Mouse (Mus musculus): ENCODE data around the gene Cdk10.
A peak's percentile ranks its signal among the peaks of the same experiment; 100 is the strongest.
"Not testable (repeated sequence)": the region's sequence is repeated elsewhere in the genome, so short reads cannot be mapped to it uniquely, and the experiment has no call there.

The Cdk10 gene

DNA sequence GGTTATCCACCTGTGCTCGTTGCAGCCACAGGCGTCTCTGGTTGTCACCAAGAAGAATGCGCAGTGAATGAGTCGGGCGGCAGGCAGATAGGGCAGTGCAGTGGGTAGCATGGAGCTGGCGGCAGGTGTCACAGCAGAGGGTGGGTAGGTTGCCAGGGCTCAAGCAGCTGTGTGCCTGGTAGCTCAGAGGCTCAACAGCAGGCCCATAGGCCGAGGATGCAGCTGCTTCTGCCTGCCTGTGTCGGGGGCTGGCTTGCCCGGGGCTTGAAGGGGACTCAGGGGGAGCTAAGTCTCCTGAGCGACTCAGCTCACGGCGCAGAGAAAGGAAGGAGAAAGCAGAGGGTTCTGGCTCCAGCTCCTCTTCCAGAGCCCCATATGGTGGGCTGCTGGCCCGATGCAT, 8.7 kb downstream of the Cdk10 start:
- DNase-seq (ENCODE audit: low read depth, low spot score), result no peak

DNA sequence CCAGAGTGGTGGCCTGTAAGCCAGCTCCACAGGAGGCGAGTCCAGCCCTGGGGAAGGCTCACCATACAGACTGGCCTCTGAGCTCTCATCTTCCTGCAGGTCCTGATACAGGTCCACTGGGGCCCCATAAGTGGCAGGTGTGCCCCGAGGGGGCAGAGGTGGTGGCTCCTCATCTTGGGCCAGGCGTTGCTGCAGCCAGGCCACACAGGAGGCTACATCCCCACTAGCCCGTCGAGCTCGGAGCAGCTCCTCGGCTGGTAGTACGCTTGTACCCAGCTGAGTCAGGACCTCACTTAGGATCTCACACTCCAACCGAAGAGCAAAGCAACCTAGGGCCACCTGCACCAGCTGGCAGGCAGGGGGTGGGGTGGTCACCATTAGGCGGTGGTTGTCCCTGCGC, 9.1 kb downstream of the Cdk10 start:
- no peak for DNase-seq (ENCODE audit: low read depth, low spot score)

DNA sequence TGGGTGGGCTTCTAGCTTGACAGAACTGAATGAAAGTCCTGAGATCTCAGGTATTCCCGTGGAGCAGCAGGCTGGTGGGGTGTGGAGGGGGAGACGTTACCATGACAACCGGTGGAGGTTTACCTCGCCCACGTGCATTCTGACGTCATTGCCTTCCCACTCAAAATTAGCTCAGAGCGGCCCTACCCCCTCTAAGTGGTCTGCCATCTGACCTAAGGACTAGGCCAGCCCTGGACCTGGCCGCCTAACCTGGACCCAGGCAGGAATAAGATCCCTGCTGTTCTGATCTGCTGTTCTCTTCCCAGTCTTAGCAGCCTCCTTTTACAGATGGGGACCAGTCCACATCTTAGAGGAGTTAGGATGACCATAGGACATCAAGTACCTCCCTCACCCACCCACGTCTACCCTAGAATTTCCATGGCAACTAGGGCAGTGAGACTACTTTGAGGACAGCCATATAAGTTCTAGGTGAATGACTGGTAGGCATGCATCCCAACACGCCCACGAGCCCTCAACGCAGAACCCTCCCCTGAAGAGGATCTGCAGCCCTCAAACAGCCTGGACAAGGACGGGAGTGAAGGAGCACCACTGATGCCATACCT, 10.4 kb downstream of the Cdk10 start:
- peak; percentile 56 for DNase-seq (ENCODE audit: low read depth, low spot score)

DNA sequence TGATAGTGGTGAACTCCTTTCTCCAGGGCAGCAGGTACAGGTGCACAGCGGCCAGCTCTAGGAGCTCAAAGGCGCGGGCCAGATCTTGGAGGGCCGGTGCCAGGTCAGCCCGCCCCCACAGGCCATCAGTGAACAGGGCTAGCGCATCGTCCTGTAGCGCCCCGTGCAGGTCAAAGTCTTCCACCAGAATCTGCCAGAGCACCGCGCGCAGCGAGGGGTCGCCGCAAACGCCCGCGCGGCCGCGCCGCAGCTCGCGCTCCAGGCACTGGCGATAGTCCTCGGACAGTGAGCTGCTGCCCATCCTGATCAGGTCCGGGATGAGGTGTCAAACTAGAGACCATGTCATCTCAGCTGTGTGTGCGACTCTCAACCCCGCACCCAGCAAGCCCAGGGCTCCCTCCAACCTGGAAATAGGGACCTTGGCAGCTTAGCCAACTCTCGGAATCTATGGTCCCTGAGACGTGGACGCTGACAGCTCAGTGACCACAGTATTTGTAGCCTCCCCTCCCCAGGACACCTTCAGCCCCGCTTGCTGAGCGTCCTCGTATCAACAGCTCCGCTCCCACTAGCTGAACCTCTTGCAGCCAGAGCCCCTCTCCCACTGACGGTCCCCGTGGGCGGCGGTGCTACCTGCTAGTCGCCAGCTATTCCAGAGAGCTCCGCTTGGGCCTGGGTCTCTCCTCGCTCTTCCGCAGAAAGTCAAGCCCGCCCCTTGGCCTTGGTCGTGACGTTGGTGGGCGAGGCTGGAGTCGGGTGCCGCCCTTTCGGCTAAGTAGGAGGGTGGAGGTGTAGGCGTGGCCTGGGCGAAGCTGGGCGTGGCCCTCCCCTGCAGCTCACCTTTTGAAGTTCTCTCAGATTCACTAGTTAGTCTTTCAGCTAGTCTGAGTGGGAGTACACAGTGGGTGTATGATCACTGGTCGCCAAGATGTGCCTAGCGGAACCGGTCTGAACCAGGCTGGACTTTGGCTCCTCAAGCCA, 11.2 kb downstream of the Cdk10 start, which contains the start of gene Spata2l:
Gene Spata2l, minus strand, starts transcription at position 714 of the 978 bp plus-strand sequence.
- peak; percentile 94 for DNase-seq (ENCODE audit: low read depth, low spot score)

DNA sequence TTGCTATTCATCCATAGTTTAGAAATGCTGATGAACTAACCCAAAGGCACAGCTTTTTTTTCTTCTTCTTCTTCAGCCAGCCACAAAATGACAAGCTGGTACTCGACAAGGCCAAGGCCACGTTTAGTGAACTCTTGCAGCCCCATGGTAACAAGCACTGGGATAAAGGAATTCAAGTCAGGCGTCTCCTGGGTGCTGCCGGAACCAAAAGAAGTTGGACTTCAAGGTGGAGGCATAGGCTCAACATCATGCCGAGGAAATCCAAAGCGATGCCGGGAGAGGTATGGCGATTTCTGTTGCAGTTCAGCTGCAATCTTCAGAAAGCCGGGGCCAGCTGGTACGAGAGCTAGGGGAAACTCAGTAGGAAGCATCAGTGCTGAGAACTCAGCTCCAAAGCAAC, 14.8 kb downstream of the Cdk10 start:
- DNase-seq (ENCODE audit: low read depth, low spot score), result no peak

DNA sequence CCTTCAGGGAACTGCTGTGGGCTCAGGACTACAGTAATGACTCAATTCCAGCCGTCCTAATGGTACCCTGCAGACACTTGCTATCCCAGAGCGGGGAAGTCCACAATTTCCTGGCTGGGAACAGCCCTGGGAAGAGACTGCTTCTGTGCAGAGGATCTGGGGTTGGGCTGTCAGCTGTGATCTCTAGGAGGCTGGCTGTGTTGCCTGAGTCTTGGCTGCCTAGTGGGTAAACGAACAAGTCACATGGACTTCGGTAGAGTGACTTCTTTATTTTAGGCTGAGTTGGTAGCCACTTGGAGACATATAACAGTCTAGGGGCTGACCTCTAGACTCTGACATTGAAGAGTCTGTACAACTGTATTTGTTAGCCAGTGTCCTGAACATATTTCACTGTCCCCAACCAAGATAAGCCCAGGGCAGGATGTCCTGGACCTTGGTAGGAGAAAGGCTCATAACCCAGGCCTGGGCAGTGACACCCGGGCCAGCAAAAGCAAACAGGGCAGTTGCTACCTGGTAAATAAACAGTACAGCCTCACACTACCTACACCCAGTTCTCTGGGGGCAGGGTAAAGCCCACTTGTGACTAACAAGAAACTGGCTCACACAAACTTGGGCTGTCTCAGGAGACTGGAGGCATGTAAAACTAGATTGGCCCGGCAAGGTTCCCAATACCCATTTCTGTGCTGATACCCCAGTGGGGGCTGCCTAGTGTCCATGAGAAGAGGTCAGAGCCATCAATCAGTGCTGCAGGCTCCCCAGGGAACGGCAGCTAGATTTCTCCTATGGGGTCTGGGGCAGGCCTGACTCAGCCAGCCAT, 17.7 kb downstream of the Cdk10 start:
- DNase-seq (ENCODE audit: low read depth, low spot score), result no peak

DNA sequence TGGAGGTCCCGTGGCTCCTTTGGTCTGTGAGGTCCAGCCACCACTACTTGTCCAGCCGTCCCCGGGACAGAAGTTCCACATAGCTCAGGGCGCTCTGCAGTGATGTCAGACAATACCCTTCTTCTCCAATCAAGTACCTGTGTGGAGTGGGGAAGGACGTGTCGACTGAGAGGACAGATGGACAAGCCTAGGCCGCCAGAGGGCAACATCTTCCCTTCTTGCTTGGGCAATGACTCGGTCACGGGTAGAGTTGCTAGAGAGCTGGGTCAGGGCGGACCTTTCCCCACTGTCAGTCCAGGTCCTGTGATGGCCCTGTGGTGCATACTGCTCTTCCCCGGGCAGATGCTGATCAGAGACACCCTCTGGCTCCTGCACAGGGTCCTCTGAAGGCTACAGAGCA, 18.4 kb downstream of the Cdk10 start:
- DNase-seq (ENCODE audit: low read depth, low spot score), result no peak

DNA sequence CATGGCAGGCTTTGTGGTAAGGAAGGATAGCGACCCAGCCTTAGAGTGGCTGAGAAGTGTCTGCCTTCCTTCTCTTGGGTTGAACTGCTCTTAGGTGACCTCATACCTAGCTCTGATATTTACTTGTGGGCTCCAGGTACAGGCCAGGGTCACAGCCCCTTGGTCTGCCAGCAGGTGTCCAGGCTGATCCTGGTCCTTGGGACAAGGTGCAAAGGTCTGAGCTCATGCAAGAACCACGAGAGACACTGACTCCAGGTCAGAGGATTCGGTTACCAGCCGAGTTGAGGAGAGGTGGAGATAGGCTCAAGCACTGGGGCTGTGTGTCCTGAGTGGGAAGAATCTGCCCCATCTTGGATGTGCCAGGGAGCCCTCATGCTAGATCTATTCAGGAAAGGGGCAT, 19.7 kb downstream of the Cdk10 start:
- DNase-seq (ENCODE audit: low read depth, low spot score), result no peak

DNA sequence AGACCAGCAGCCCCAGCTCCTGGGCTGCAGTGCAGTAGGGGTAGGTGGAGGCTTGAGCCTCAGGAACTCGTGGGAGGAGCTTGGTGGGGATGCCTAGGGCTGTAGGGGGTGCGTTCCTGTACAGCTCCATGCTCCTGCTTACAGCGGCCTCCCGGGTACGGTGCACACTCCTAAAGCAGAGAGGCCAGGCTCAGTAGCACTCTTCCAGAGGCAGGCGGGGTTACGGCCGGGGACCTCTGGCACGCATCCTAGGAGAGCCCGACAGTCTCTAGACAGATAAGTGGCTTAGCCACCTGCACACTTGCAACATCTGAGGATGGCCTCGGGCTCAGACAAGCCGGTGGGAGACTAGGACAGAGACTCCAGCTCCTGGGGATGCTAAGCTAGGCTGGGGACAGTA, 20.9 kb downstream of the Cdk10 start:
- peak; percentile 37 for DNase-seq (ENCODE audit: low read depth, low spot score)

DNA sequence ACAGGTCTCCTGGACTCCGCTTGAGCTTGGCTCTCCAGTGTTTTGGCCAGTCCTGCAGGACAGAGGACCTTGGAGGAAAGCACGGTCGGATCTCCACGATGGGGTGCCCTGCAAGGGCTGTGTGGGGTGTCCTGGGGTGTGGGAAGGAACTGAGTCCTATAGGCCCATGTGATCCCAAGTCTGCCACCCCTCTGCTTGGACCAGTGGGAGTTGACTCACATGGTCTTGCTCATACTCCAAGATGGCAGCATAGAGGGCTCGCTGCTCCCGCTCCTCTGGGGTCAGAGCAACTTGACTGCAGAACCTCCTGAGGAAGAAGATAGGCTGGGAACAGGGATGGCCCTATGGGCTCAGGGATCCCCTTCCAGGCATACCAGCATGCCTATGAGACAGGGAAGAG, 23.1 kb downstream of the Cdk10 start:
- no peak for DNase-seq (ENCODE audit: low read depth, low spot score)

DNA sequence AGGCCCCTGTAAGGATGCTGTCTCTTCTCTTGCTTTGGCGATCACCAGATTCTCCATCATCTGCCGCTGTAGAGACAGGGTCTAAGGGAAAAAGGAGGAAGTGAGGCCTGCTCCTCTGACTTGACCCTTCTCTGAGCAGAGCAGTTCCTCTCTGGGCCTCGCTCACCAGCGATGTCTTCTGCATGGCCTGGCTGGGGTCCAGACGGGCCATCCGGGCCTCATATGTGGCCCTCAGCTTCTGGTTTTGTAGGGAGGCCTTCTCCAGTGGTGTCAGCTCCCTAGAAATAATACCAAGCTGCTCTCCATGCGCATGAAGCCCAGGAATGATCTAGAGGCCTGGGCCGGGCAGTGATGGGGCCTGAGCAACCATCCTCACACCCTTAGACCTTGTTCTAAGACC, 24.0 kb downstream of the Cdk10 start:
- DNase-seq (ENCODE audit: low read depth, low spot score), result no peak

DNA sequence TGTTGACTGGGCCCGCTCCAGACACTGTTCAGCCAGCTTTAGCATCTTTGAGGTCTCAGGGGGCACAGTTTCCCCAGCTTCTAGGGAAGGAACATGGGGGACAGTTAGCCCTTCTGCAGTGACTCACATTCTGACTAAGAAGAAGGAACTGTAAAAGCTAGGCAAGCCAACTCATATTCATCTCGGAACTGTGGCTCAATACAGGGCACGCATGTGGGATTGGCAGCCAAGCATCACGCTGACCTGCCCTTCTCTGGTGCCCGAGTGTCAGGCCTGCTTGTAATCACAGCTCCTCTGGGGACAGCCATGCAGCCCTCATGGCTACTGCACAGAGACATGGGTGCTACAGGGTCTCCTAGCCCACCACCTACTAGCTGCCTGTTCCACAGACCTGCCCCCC, 26.3 kb downstream of the Cdk10 start:
- DNase-seq (ENCODE audit: low read depth, low spot score), result no peak

DNA sequence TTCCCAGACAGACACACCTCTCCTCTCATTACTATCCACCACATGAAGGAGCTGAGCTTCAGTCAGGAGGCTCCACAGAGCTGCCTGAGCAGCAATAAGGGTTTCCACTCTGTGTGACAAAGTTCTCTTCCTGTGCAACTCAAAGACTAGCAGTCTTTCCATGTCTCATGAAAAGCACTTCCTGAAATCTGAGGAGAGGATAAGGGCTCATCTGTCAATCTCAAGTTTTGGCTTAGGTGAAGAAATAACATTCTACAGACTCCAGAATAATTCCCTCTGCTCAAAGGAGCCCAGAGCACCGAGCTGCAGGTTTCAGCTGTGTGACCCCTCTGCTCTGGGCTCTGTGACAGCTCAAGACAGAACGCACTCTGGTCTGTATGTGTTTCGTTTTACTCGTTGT, 28.3 kb downstream of the Cdk10 start:
- no peak for DNase-seq (ENCODE audit: low read depth, low spot score)

DNA sequence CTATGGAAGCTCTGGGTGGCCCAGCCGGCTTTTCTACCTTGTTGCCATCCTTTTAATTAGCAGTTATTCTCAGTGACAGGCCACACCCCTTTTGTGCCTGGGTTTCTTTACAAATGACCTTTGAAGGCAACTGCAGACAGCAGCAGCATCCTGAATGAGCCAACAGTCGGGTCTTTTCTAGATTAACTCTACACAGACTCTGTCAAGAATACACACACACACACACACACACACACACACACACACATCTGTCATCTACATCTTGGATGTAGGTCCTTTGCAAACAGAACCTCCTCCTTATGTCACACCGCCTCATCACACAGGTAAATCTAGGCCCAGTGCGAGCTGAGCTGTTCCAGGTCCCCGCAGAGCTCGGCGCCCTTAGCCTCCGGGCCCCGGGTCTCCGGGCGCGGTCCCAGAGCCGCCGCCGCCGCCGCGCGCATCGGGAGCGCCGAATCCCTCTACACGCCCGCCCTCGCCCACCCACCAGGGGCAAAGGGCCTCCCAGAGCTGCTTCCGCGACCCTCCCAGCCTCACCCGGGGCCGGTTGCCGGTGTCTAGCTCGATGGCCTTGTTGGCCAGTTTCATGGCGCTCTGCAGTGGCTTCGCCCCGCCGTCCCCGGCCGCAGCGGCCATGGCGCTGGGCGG, 28.9 kb downstream of the Cdk10 start:
- DNase-seq (ENCODE audit: low read depth, low spot score), result peak; percentile 39

DNA sequence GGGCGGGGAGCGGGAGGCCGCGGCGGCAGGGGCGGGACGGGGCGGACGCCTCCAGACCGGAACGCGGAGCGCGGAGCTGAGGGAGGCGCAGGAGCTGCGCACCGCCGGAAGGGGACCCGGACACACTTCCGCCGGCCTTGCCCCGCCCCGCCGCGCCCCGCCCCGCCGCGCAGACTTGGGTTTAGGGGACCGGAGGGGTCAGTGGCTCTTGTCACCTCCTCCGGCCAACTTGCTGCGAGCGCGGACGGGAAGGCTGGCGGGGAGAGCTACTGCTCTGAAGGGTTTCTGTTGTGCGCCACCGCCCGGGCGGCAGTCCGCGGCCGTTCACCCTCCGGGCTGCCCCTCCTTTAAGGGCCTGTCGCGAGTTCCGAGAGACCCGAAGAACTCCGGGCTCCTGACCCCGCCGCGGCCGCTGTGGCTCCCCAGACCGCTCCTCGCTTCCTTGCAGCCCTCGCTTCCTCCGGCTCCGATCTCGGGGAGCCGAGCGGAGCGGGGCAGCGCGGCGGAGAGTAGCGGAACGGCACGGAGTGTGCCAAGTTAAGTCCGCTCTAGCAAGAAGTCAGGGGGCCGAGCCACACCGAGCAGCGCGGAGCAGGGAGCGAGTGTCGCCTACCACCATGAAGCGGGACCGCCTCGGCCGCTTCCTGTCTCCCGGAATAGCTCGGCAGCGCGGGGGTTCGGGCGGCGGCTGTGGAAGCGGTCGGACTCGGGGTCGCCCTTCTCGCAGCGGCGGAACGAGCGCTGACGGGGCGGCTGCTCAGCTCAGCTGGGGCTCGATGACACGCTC, 29.6 kb downstream of the Cdk10 start, which contains the start of the genes Zfp276 and Vps9d1:
Gene Zfp276, plus strand, starts transcription at position 97 of the 787 bp plus-strand sequence.
Gene Vps9d1, minus strand, starts transcription at position 250 of the 787 bp plus-strand sequence.
- peak; percentile 81 for DNase-seq (ENCODE audit: low read depth, low spot score)

DNA sequence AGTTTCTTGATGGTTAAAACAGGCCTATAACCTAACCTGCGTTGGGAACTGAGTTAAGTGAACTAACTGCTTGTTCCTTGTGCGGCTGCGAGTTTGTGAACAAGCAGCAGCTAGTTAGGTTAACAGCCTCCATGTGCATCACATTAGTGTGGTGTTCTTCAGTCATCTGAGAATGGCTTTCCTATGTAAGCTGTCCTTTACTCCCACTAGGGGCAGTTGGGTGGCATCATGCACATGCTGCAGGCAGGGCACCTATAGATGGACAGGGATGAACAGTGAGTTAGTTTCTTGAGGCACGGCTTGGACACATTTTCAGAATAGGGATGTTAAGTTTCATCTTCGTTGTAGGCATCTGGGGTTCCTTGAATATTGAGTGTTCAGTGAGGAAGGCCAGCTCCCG, 30.5 kb downstream of the Cdk10 start:
- DNase-seq (ENCODE audit: low read depth, low spot score), result no peak

DNA sequence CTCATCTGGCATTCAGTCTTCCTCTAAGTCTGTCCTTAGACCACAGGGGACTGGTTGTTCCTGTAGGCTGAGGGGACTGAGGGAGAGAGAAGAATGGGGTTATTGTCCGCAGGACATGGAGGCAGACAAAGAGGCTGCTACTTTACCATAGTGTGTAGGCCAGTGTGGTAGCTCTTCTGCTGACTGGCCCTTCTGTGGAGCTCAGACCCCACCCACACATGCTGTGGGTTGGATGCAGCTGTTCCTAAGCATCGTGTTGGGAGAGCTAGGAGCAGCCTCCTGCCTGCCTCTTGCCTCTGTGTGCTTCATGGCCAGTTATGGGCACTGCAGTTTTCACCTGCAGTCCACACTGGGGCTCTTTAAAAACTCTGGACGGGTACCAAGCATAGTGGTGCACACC, 32.5 kb downstream of the Cdk10 start:
- DNase-seq (ENCODE audit: low read depth, low spot score), result no peak

DNA sequence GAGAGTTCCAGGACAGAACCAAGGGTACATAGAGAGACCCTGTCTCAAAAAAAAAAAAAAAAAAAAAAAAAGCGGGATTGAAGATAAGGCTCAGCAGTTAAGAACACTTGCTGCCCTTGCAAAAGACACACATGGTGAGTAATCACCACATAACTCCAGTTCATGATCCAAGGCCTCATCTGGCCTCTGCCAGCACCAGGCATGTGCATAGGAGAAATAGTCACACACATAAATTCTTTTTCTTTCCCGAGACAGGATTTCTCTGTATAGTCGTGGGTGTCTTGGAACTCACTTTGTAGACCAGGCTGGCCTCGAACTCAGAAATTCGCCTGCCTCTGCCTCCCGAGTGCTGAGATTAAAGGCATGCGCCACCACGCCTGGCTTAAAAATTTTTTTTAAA, 33.0 kb downstream of the Cdk10 start:
- not testable (repeated sequence) for DNase-seq (ENCODE audit: low read depth, low spot score)

DNA sequence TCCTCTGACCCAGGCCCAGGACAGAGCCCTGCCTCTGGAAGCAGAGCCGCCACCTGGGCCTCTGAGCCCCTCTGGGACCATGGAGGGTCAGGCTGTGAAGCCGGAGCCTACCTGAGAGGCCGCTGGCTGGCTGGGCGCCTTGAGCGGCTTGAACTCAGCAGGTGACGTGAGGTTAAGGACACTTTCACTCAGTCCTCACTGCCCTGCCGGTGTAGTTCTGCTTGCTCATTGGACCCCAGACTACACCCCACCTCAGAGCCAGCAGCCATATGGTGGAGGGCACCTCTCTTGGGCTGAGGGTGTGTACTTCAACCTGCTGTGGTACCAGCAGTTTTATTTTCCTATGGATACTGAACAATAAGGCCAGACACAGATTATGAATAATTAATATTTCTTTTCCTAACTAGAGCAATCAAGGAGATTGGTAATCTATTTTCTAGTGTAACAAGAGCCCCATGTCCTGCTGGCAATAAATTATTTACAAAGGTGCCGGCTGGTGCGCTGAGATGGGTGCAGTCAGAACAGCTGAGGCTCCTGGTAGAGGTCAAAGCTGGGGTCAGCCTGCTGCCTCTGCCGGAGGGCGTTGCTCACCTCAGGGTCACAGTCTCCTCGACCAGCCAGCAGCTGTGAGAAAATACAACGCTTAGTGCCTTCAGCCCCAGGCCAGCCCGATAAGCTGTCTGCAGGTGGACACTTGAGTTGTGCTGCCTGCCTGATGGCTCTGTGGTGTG, 43.4 kb downstream of the Cdk10 start:
- DNase-seq (ENCODE audit: low read depth, low spot score), result no peak

DNA sequence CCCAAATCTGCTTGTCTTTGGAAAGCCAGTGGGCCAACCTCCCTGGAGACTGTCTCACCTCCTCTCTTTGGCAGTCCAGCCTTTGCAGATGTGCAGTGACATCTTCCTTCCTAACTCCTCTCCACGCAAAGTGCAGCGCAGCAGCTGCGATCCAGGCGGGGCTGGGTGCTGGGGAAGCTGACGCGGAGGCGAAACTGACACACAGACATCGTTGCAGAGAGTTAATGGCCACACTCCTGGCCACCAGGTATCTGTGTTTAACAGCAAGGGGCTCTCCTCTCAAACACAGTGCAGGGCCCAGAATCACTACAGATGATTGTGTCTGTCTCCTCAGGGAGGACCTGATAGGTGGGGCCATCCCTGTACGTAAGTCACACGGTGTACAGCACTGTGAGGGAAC, 46.5 kb downstream of the Cdk10 start:
- no peak for DNase-seq (ENCODE audit: low read depth, low spot score)
